Mouse (Mus musculus): ENCODE results near the gene Jak2. TPM values are rescaled to one million over a fixed set of nuclear protein-coding genes. Genes with fewer than 3 reads are reported as not detected.

Jak2 gene
- polyA plus RNA-seq, 1 experiment from 2014 or later, result 26.6 TPM

- WGBS (ENCODE audit: missing documents), result 96% methylated on average over 11 of the region's 13 CpGs
- no peak overlapping the region for H3K27ac ChIP-seq
- H3K79me2 ChIP-seq (ENCODE audit: inconsistent target), result no peaks in the 10 kb centered on the region
- no peak overlapping the region for H3K4me3 ChIP-seq (ENCODE audit: inconsistent target)
- H3K36me3 ChIP-seq (ENCODE audit: inconsistent target), result peaks cover 73% of the 10 kb centered on the region
Observed at GRCm38 (mm10) chr19:29300919-29301318, 49.3 kb downstream of the Jak2 start.

GRCm38 (mm10) chr19:29302119-29302518 lies 50.5 kb downstream of the Jak2 start:
- Histone ChIP-seq H3K79me2 (ENCODE audit: inconsistent target) (no peaks in the 10 kb centered on the region), H3K36me3 (ENCODE audit: inconsistent target) (peaks cover 64% of the 10 kb centered on the region), H3K27ac (no peak overlapping the region), H3K4me3 (ENCODE audit: inconsistent target) (no peak overlapping the region)
- WGBS (ENCODE audit: missing documents), result 100% methylated on average over 2 of the region's 2 CpGs

GRCm38 (mm10) chr19:29308832-29309231 lies 57.2 kb downstream of the Jak2 start:
- H3K4me3 ChIP-seq (ENCODE audit: inconsistent target), result no peak overlapping the region
- peaks cover 50% of the 10 kb centered on the region for H3K36me3 ChIP-seq (ENCODE audit: inconsistent target)
- H3K79me2 ChIP-seq (ENCODE audit: inconsistent target), result no peaks in the 10 kb centered on the region
- no peak overlapping the region for H3K27ac ChIP-seq

- Histone ChIP-seq H3K4me3 (ENCODE audit: inconsistent target) (no peak overlapping the region), H3K79me2 (ENCODE audit: inconsistent target) (no peaks in the 10 kb centered on the region), H3K36me3 (ENCODE audit: inconsistent target) (peaks cover 38% of the 10 kb centered on the region), H3K27ac (no peak overlapping the region)
- 99% methylated on average over 8 of the region's 8 CpGs for WGBS (ENCODE audit: missing documents)
Observed at GRCm38 (mm10) chr19:29311791-29312190, 60.2 kb downstream of the Jak2 start.

DNA sequence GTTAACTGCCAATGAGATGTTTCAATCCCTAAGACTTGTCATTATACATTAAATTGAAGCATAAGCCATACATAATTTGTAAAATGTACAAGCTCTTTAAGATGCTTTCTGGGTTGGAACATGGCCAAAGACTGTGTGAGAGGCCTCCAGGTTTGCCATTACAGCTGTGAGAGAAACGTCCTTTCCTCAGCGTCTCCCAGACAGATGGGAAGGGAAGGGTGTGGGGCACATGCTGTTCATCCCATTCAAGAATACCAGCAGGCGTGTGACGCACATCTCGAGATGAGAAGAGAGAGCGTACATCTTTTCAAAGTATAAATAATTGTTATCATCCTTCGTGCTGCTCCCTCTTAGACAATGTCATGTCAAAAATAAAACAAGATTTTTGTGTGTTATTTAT lies 61.0 kb downstream of the Jak2 start:
- H3K79me2 ChIP-seq (ENCODE audit: inconsistent target), result no peaks in the 10 kb centered on the region
- 94% methylated on average over 7 of the region's 7 CpGs for WGBS (ENCODE audit: missing documents)
- H3K27ac ChIP-seq, result no peak overlapping the region
- no peak overlapping the region for H3K4me3 ChIP-seq (ENCODE audit: inconsistent target)
- H3K36me3 ChIP-seq (ENCODE audit: inconsistent target), result peaks cover 38% of the 10 kb centered on the region

DNA sequence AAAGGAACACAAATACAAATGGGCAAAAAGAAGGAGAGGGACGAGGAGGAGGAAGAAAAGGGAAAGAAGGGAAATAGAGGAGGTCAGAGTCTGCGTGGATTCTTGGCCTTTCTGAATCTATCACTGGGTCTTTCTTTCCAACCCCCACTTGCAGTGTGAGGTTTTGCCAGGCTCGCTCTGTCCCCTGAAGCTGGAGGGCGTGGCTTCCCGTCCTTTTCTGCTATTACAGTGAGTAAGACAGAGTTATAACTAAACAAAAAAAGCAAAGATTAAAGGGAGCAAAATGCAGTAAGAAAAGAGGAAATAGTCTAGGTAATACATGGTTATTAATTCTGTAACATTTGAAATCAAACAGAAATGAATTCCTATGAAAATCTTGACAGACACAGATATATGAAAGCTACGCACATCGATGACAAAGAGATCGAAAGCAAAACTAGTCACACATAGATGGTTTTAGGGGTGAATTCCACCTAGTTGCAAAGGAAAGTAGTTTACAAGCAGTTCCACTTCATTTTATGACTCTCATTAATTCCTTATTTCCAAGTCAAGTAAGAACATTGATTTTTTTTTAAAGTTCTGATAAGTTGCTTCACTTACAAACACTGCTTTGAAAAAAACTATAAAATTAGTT lies 71.9 kb downstream of the Jak2 start:
- 17% methylated on average over 8 of the region's 8 CpGs for WGBS (ENCODE audit: missing documents)
- no peaks in the 10 kb centered on the region for H3K36me3 ChIP-seq (ENCODE audit: inconsistent target)
- no peaks in the 10 kb centered on the region for H3K79me2 ChIP-seq (ENCODE audit: inconsistent target)
- peak overlapping the region; percentile 42 for H3K4me3 ChIP-seq (ENCODE audit: inconsistent target)
- H3K27ac ChIP-seq, result no peak overlapping the region

GRCm38 (mm10) chr19:29325053-29325851 lies 73.6 kb downstream of the Jak2 start, which contains the start of gene Insl6:
Insl6 (minus strand) TSS chr19:29325356.
- H3K4me3 ChIP-seq (ENCODE audit: inconsistent target), result peak within 1 kb of the TSS; percentile 42
- H3K79me2 ChIP-seq (ENCODE audit: inconsistent target), result no peaks in the 10 kb centered on the region
- 11% methylated on average over 17 of the region's 31 CpGs for WGBS (ENCODE audit: missing documents)
- no peak within 1 kb of the TSS for H3K27ac ChIP-seq
- H3K36me3 ChIP-seq (ENCODE audit: inconsistent target), result no peaks in the 10 kb centered on the region

DNA sequence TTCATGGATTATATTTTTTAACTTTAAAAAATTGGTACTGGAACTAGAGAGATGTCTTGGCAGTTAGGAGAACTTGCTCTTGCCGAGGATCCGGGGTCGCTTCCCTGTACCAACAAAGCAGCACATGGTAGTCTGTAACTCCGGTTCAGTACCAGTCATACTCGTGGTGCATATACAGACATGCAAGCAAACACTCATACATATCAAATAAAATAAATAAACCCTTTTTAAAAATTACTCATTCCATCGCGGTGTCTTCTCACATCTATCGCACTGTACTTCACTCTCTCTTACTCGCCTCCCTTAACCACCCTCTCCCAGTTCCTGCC lies 74.2 kb downstream of the Jak2 start:
- Histone ChIP-seq H3K36me3 (ENCODE audit: inconsistent target) (no peaks in the 10 kb centered on the region), H3K4me3 (ENCODE audit: inconsistent target) (no peak overlapping the region), H3K27ac (no peak overlapping the region), H3K79me2 (ENCODE audit: inconsistent target) (no peaks in the 10 kb centered on the region)
- 78% methylated on average over 9 of the region's 9 CpGs for WGBS (ENCODE audit: missing documents)

GRCm38 (mm10) chr19:29326396-29326795 lies 74.8 kb downstream of the Jak2 start:
- Histone ChIP-seq H3K4me3 (ENCODE audit: inconsistent target) (no peak overlapping the region), H3K79me2 (ENCODE audit: inconsistent target) (no peaks in the 10 kb centered on the region), H3K36me3 (ENCODE audit: inconsistent target) (no peaks in the 10 kb centered on the region), H3K27ac (no peak overlapping the region)
- 93% methylated on average over 3 of the region's 4 CpGs for WGBS (ENCODE audit: missing documents)

- WGBS (ENCODE audit: missing documents), result 91% methylated on average over 13 of the region's 13 CpGs
- no peaks in the 10 kb centered on the region for H3K36me3 ChIP-seq (ENCODE audit: inconsistent target)
Observed at GRCm38 (mm10) chr19:29326822-29327552, 75.4 kb downstream of the Jak2 start.

GRCm38 (mm10) chr19:29334068-29334745 lies 82.6 kb downstream of the Jak2 start, which contains the start of gene Rln1:
Rln1 (minus strand) TSS chr19:29334670.
- no peak within 1 kb of the TSS for H3K27ac ChIP-seq
- H3K36me3 ChIP-seq (ENCODE audit: inconsistent target), result no peaks in the 10 kb centered on the region
- no peaks in the 10 kb centered on the region for H3K79me2 ChIP-seq (ENCODE audit: inconsistent target)
- H3K4me3 ChIP-seq (ENCODE audit: inconsistent target), result no peak within 1 kb of the TSS
- 14% methylated on average over 23 of the region's 23 CpGs for WGBS (ENCODE audit: missing documents)

More at GRCm38 (mm10) chr19:29326822-29327552, 75.4 kb downstream of the Jak2 start:
- Histone ChIP-seq H3K4me3 (ENCODE audit: inconsistent target) (no peak overlapping the region), H3K27ac (no peak overlapping the region), H3K79me2 (ENCODE audit: inconsistent target) (no peaks in the 10 kb centered on the region)

GRCm38 (mm10) chr19:29336624-29337023 lies 85.0 kb downstream of the Jak2 start:
- H3K4me3 ChIP-seq (ENCODE audit: inconsistent target), result no peak overlapping the region
- no peaks in the 10 kb centered on the region for H3K36me3 ChIP-seq (ENCODE audit: inconsistent target)
- no peak overlapping the region for H3K27ac ChIP-seq
- WGBS (ENCODE audit: missing documents), result 100% methylated on average over 2 of the region's 2 CpGs
- H3K79me2 ChIP-seq (ENCODE audit: inconsistent target), result no peaks in the 10 kb centered on the region

- no peak overlapping the region for H3K27ac ChIP-seq
- H3K36me3 ChIP-seq (ENCODE audit: inconsistent target), result no peaks in the 10 kb centered on the region
- no peak overlapping the region for H3K4me3 ChIP-seq (ENCODE audit: inconsistent target)
- H3K79me2 ChIP-seq (ENCODE audit: inconsistent target), result no peaks in the 10 kb centered on the region
- WGBS (ENCODE audit: missing documents), result 47% methylated on average over 4 of the region's 4 CpGs
Observed at GRCm38 (mm10) chr19:29341029-29341428, 89.4 kb downstream of the Jak2 start.

DNA sequence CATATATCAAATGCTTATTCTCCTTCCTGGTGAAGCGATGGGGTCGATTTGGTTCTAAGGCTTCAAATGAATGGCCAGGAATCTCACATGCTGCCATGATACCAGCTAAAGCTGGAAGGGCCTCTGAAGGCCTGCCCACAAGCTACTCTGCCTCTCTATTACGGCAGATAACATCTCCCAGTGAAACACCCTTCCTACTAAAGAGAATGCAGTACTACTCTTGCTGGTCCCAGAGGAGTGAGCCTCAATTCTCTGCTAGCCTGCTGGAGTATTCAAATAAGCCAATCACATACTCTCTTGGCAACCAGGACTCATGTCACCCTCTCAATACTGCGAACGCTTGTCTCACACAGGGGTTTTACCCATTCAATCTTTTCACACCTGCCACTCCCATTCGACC lies 90.7 kb downstream of the Jak2 start:
- 95% methylated on average over 6 of the region's 6 CpGs for WGBS (ENCODE audit: missing documents)
- no peaks in the 10 kb centered on the region for H3K36me3 ChIP-seq (ENCODE audit: inconsistent target)
- no peak overlapping the region for H3K27ac ChIP-seq
- H3K4me3 ChIP-seq (ENCODE audit: inconsistent target), result no peak overlapping the region
- H3K79me2 ChIP-seq (ENCODE audit: inconsistent target), result no peaks in the 10 kb centered on the region

Measured in macrophage (primary cell).